Mouse (Mus musculus): ENCODE data around the gene Sgms1.

- TF ChIP-seq CTCF (IDR thresholded peaks at IDR 0.05; ENCODE audit: low read depth, low read length) (no peak), POLR2A (IDR thresholded peaks at IDR 0.05; ENCODE audit: borderline replicate concordance, low read depth, low read length) (no peak)
These were observed 80.2 kb downstream of the Sgms1 start for GRCm38 (mm10) chr19:32309346-32309745.
